Mouse (Mus musculus) stomach, embryonic 15.5 days (tissue): ENCODE measurements around the gene Lrrc15. TPM values are rescaled to one million over a fixed set of nuclear protein-coding genes. Genes with fewer than 3 reads are reported as not detected.

Source experiments
- ATAC-seq: fragments of 200-750 bp; cut with Nextera tagmentation; 2 replicates; pipeline ENCODE4 v1.8.0; 2017; ENCODE audit warnings: low read depth, moderate number of reproducible peaks, moderate TSS enrichment; ENCODE audit not compliant: insufficient read depth, low FRiP score
- H3K27ac ChIP-seq: fragments of 300-500 bp; sonication (generic); 2 replicates; pipeline ENCODE4 v1.5.1; 2015; ENCODE audit warnings: mild to moderate bottlenecking, inconsistent platforms
- H3K27me3 ChIP-seq: fragments of 300-500 bp; sonication (generic); replicated peaks from 2 replicates; pipeline ENCODE4 v1.6.1; 2015; ENCODE audit warnings: inconsistent platforms
- H3K36me3 ChIP-seq: fragments of 300-500 bp; sonication (generic); 2 replicates; pipeline ENCODE4 v1.6.1; 2015; ENCODE audit warnings: inconsistent platforms
- H3K4me1 ChIP-seq: fragments of 300-500 bp; sonication (generic); 2 replicates; pipeline ENCODE4 v1.6.1; 2015; ENCODE audit warnings: inconsistent platforms
- H3K4me2 ChIP-seq: fragments of 300-500 bp; sonication (generic); 2 replicates; pipeline ENCODE4 v1.6.1; 2015; ENCODE audit warnings: mild to moderate bottlenecking, inconsistent platforms
- H3K4me3 ChIP-seq: fragments of 300-500 bp; sonication (generic); replicated peaks from 2 replicates; pipeline ENCODE4 v1.5.1; 2015; ENCODE audit warnings: inconsistent platforms
- H3K9ac ChIP-seq: fragments of 300-500 bp; sonication (generic); 2 replicates; pipeline ENCODE4 v1.6.1; 2015; ENCODE audit warnings: inconsistent platforms
- H3K9me3 ChIP-seq: fragments of 300-500 bp; sonication (generic); 2 replicates; pipeline ENCODE4 v1.6.1; 2016; ENCODE audit warnings: inconsistent platforms
- WGBS: fragments of 180-500 bp; shearing (Covaris S2); methylation state at CpG from one replicate; pipeline ENCODE4 v1.1.7; 2015; 5-methylcytosine and 5-hydroxymethylcytosine counted together
- polyA plus RNA-seq: library from polyadenylated mRNA; unstranded; fragments of >200 nt; fragmentation: Nextera tagmentation; extraction: Ambion mirVana; gene quantifications from 2 replicates; pipeline ENCODE4 v1.2.1, GENCODE M21; 2015

The Lrrc15 gene
- polyA plus RNA-seq, 1 experiment from 2014 or later, result 0.39 TPM

DNA sequence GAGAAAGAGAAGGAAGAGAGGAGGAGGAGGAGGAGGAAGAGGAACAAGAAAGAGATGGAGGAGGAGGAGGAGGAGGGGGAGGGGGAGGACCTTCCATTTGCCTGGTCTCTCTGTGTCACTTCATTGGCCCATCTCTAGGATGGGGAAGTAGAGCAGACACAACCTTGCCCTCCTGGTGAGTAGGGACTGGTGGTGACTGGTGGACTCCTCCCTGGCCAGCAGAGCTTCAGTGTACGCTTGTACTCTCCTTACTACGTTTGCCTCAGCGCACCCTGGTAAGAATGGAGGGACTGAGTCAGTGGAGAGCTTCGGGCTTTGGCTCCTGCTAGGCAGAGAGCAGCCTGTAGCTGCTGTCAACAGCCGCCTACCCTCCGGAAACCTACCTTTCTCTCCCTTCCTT lies 19.6 kb upstream of the Lrrc15 start:
- H3K9me3 ChIP-seq, result no peaks in the 10 kb centered on the region
- H3K9ac ChIP-seq, result no peak overlapping the region
- WGBS, result 85% methylated on average over 6 of the region's 6 CpGs
- peaks cover 8% of the 10 kb centered on the region for H3K27me3 ChIP-seq
- no peaks in the 10 kb centered on the region for H3K4me1 ChIP-seq
- no peak overlapping the region for H3K27ac ChIP-seq
- no peak for ATAC-seq
- no peak overlapping the region for H3K4me3 ChIP-seq
- no peaks in the 10 kb centered on the region for H3K36me3 ChIP-seq
- no peak overlapping the region for H3K4me2 ChIP-seq

DNA sequence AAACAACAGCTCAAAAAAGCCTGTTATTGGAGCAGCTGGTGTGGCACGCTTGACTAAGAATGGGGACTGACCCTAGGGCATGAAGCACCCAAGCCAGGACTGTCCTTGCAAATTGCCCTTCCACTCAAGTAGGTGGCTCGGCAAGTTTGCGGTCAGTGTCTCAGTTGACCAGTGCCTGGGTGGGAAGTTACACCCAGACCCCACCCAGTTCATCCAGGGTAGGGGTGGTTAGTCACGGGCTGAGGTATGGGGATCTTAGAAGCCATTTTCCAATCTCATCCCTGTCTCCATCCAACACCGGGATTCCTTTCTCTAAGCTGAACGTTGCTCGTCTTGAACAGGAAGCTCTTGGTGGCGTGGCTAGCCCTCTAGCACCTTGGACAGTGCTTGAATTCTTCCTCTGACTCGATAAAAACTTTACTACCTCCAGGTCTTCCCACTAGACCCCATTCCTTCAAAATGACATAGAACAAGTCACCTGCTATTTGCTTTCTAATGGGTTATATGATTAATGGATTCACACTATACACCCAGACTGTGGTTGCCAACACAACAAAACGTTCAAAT lies 16.7 kb upstream of the Lrrc15 start:
- no peak for ATAC-seq

DNA sequence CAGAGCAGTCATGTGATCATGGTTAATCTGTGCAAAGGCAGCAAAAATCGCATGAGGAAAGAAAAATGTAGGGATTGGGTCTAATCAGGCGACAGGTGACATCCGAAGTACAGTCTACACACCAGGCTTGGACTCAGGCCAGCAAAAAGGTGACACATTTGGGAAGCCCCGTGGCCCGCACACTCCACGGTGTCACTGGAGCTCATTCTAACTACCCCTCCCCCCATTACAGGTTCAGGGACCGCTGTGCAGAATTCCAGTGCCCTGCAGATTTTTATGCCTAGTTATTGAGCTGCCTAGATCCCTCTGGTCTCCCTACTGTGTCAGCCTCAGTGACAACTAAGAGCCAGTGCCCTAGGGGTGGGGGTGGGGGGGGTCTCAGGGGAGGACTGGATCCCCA lies 14.4 kb upstream of the Lrrc15 start:
- no peaks in the 10 kb centered on the region for H3K27me3 ChIP-seq
- H3K4me1 ChIP-seq, result no peaks in the 10 kb centered on the region
- no peaks in the 10 kb centered on the region for H3K36me3 ChIP-seq
- no peaks in the 10 kb centered on the region for H3K9me3 ChIP-seq
- no peak overlapping the region for H3K4me2 ChIP-seq
- H3K4me3 ChIP-seq, result no peak overlapping the region
- ATAC-seq, result no peak
- no peak overlapping the region for H3K27ac ChIP-seq
- no peak overlapping the region for H3K9ac ChIP-seq
- 81% methylated on average over 7 of the region's 7 CpGs for WGBS

More for the DNA sequence above, 16.7 kb upstream of the Lrrc15 start:
- Histone ChIP-seq H3K27ac (no peak overlapping the region), H3K4me1 (no peaks in the 10 kb centered on the region), H3K4me2 (no peak overlapping the region), H3K4me3 (no peak overlapping the region), H3K36me3 (no peaks in the 10 kb centered on the region), H3K27me3 (no peaks in the 10 kb centered on the region), H3K9me3 (no peaks in the 10 kb centered on the region), H3K9ac (no peak overlapping the region)
- 64% methylated on average over 10 of the region's 10 CpGs for WGBS

DNA sequence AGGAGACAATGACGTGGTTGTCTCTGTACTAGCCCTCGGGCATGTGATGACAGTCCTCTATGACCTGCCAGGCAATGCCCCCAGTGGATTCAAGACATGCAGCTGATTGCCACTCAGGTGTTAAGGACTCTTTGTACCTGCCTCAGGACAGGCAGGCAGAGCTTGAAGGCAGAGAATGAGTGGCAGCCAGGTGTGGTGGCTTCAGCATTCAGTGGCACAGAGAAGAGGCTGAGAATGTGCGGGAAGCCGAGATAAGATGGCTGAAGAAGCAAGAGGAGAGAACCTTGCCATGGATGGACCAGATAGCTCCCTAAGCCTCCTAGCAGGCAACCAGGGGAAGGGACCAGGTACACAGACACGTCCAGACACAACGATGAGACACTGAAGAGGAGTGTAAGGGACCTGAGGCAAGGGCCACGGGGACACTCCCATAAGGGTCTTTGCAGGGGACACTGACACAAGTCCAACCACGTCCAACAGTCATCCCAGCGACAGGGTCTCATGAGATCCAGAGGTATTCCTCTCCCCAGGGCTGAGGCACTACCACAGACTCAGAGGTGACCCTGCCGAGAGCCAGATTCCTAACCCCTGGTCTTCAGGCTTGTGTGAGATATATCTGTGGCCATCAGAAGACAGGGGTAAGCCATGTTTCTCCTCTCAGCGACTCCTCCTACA lies 13.7 kb upstream of the Lrrc15 start:
- Histone ChIP-seq H3K27me3 (no peaks in the 10 kb centered on the region), H3K36me3 (no peaks in the 10 kb centered on the region), H3K4me1 (no peaks in the 10 kb centered on the region), H3K4me2 (no peak overlapping the region), H3K27ac (no peak overlapping the region), H3K4me3 (no peak overlapping the region), H3K9ac (no peak overlapping the region), H3K9me3 (no peaks in the 10 kb centered on the region)
- 84% methylated on average over 11 of the region's 11 CpGs for WGBS
- no peak for ATAC-seq

DNA sequence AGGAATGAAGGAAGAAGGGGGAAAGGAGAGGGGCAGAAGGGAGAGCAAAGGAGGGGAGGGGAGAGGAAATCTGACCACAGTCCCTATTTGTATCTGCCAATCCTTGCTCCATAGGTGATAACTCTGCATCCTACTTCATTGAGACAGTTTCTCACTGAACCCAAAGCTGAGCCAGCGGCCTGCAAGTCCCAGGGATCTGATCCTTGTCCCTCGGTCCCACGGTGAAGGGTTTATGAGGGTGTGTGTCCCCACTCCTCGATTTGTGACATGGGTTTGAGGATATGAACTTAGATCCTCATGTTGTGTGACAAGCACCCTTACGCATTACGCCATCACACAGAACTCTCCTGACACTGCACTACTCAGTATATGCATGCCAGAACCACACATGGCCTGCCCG lies 12.1 kb upstream of the Lrrc15 start:
- H3K27ac ChIP-seq, result no peak overlapping the region
- no peak overlapping the region for H3K4me2 ChIP-seq
- H3K9me3 ChIP-seq, result no peaks in the 10 kb centered on the region
- H3K4me1 ChIP-seq, result no peaks in the 10 kb centered on the region
- WGBS, result 89% methylated on average over 7 of the region's 7 CpGs
- H3K27me3 ChIP-seq, result no peaks in the 10 kb centered on the region
- no peak overlapping the region for H3K4me3 ChIP-seq
- ATAC-seq, result no peak
- H3K36me3 ChIP-seq, result no peaks in the 10 kb centered on the region
- no peak overlapping the region for H3K9ac ChIP-seq

DNA sequence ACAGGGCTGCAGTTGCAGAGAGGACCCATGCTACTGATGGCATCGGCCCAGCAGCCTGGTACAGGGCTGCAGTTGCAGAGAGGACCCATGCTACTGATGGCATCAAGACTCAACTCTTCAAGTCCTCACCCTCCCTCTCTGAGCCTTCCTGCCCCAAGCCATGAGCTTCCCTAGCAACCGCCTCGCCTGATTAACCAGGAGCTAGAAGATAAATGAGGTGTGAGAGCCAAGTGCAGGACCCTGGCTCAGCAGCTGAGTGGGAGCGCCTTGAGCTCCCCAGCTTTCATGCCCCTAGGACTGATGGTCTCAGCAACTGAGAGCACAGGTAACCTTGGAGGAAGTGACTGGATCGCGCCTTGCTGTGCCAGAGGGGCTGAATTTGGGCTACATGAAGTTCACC lies 7.4 kb upstream of the Lrrc15 start:
- no peak for ATAC-seq
- WGBS, result 64% methylated on average over 6 of the region's 6 CpGs

DNA sequence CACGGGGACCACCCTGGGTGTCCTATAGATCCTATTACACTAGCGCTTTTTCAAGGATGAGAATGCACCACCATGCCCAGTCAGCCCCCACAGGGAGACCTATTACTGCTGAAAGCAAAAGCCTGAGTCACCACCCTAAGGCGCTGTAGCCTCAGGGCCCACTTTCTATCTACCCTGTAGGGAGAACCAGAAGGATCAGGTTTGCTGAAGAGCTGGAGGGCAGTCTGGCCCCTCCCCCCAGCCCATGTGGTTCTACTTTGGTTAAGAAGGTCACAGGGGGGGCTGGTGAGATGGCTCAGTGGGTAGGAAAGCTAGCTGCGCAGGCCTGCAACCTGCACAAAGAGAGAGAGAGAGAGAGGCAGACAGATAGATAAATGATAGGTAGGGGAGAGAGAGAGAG lies 2.6 kb upstream of the Lrrc15 start:
- peaks cover 14% of the 10 kb centered on the region for H3K27me3 ChIP-seq
- H3K4me1 ChIP-seq, result peaks cover 17% of the 10 kb centered on the region
- H3K27ac ChIP-seq, result no peak overlapping the region
- no peak for ATAC-seq
- no peaks in the 10 kb centered on the region for H3K9me3 ChIP-seq
- H3K4me2 ChIP-seq, result no peak overlapping the region
- WGBS, result 75% methylated on average over 4 of the region's 4 CpGs
- no peak overlapping the region for H3K9ac ChIP-seq
- H3K4me3 ChIP-seq, result no peak overlapping the region
- H3K36me3 ChIP-seq, result no peaks in the 10 kb centered on the region

More for the DNA sequence above, 7.4 kb upstream of the Lrrc15 start:
- Histone ChIP-seq H3K9ac (no peak overlapping the region), H3K4me1 (no peaks in the 10 kb centered on the region), H3K4me3 (no peak overlapping the region), H3K9me3 (no peaks in the 10 kb centered on the region), H3K27me3 (no peaks in the 10 kb centered on the region), H3K27ac (no peak overlapping the region), H3K36me3 (no peaks in the 10 kb centered on the region), H3K4me2 (no peak overlapping the region)

DNA sequence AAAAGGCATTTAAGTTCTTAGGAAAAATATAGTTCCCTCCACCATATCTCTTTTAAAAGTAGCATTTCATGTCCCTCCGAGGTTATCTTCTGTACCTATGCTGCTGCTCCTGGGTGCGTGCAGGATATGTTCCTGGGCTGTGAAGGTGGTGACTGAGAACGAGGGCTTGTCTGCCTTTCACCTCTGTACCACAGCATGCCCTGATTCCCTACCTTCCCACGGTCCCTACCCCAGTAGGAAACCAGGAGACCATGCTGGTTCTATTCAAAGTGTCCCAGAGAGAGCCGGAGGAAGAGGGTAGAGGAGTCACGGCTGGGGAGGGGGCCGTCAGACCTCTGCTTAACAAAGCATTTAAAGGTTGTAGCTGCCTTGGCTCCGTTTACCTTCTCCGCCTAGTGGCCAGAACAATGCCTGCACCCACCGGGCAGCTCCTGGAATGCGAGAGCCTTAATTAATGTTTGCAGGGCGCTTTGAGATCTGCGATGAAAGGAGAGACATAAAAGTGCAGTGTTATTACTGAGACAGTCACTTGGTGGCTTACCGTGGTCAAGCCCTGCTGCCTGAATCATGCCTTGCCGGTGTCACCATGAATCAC lies 784 bp upstream of the Lrrc15 start:
- no peak overlapping the region for H3K27ac ChIP-seq
- WGBS, result 2% methylated on average over 15 of the region's 15 CpGs
- H3K9me3 ChIP-seq, result no peaks in the 10 kb centered on the region
- H3K9ac ChIP-seq, result no peak overlapping the region
- peak overlapping the region; percentile 18; the same call in 1 of the 2 replicates for H3K4me3 ChIP-seq
- peaks cover 14% of the 10 kb centered on the region for H3K27me3 ChIP-seq
- H3K4me1 ChIP-seq, result peaks cover 21% of the 10 kb centered on the region
- H3K4me2 ChIP-seq, result peak overlapping the region; percentile 46
- H3K36me3 ChIP-seq, result no peaks in the 10 kb centered on the region
- ATAC-seq, result 0 out of 2 replicates have a peak, but pooled peaks have one; percentile 40

DNA sequence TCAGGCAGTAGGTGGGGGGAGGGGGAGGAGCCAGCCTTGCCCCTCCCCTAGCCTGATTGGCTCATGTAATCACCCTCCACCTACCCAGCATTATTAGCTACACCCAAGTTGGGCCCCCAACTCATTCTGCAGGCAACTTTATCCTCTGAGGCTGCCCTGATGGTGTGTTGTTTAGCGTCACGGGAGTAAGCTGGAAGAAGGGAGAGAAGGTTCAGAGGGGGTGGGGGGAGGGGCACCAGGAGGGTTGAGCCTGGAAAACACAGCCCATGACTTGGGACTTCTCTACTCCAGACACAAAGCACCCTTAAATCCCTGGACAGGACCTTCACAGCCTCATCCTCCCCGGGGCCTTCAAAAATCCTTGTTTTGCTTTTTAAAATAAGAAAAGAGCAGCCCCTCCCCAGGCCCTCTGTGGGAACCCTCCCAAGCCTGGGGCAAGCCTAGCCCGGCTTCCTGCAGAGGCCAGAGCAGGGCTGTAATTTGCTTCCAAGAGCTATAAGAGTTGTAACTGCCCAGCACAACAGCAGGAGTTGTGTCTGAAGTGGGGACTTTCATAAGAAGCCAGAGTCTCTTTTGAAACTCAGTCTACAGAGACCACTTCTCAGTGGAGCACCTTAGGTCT lies 2.3 kb downstream of the Lrrc15 start:
- no peak for ATAC-seq
- Histone ChIP-seq H3K4me1 (peaks cover 25% of the 10 kb centered on the region), H3K27me3 (peaks cover 14% of the 10 kb centered on the region), H3K27ac (no peak overlapping the region), H3K4me3 (no peak overlapping the region), H3K9ac (no peak overlapping the region), H3K36me3 (no peaks in the 10 kb centered on the region), H3K9me3 (no peaks in the 10 kb centered on the region), H3K4me2 (no peak overlapping the region)
- 20% methylated on average over 4 of the region's 4 CpGs for WGBS

DNA sequence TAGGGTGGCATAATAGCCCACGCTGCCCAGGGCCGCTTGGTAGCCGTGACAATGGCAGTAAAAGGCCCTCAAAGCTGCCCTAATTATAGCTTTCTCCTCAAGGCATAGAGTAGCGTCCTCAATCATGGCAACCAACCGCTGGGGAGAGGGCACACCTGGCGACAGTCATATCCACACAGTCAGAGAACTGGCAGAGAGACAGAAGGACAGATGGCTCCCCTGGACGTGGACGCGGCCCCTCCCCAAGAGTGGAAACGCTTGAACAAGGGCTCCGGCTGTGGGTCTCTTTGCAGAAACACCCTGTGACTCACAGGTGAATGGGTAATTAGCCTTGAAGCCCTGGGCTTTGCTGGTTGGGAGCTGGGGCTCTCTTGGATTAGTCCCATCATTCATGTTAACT lies 4.7 kb downstream of the Lrrc15 start:
- peaks cover 18% of the 10 kb centered on the region for H3K4me1 ChIP-seq
- H3K9ac ChIP-seq, result no peak overlapping the region
- H3K9me3 ChIP-seq, result no peaks in the 10 kb centered on the region
- no peak overlapping the region for H3K4me2 ChIP-seq
- H3K4me3 ChIP-seq, result no peak overlapping the region
- no peaks in the 10 kb centered on the region for H3K36me3 ChIP-seq
- 80% methylated on average over 11 of the region's 11 CpGs for WGBS
- ATAC-seq, result no peak
- peaks cover 9% of the 10 kb centered on the region for H3K27me3 ChIP-seq
- no peak overlapping the region for H3K27ac ChIP-seq

DNA sequence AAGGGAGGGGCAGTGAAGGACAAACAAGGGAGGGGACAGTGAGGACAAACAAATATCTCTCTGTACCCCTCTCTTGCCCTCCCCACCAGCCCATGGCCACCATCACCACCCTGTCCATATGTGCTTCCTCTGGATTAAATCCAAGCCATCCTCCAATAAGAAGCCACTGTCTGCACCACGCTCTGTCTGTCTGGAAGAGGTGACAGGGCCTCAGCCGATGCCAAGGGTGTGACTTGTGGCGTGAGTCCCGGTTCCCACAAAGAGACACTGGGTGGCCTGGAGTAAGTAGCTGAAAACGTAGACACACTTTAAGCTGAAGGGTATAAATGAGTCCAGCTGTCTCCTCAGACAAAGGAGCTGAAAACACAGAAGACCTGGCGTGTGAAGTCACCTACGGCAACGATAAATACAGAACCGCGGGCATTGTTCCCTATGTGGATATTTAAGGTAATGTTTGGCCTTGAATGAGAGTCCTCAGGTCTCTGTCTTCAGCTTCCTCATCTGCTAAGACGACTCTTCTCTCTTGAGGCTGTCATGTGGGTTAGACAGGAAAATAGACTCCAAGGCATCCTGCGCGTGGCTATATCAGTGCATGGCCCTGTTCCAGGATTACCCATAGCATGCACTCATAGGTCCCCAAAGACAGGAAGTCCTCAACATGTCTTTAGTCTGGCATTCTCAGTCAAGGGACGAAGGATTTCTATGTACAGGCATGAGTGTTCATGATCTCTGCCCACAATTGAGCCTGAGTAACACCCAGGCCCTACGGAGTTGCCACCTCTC lies 7.3 kb downstream of the Lrrc15 start:
- no peaks in the 10 kb centered on the region for H3K9me3 ChIP-seq
- no peaks in the 10 kb centered on the region for H3K36me3 ChIP-seq
- no peaks in the 10 kb centered on the region for H3K27me3 ChIP-seq
- no peak overlapping the region for H3K4me3 ChIP-seq
- no peak overlapping the region for H3K9ac ChIP-seq
- no peak for ATAC-seq
- WGBS, result 72% methylated on average over 15 of the region's 15 CpGs
- no peak overlapping the region for H3K27ac ChIP-seq
- peaks cover 11% of the 10 kb centered on the region; the same call in 1 of the 2 replicates for H3K4me1 ChIP-seq
- H3K4me2 ChIP-seq, result no peak overlapping the region
